Mouse (Mus musculus) stomach, embryonic 16.5 days (tissue): ENCODE results near the gene Olfr70. TPM values are rescaled to one million over a fixed set of nuclear protein-coding genes. Genes with fewer than 3 reads are reported as not detected.

Source experiments
- ATAC-seq: fragments of 200-750 bp; cut with Nextera tagmentation; 2 replicates; pipeline ENCODE4 v1.8.0; 2017; ENCODE audit warnings: moderate number of reproducible peaks, moderate TSS enrichment; ENCODE audit not compliant: insufficient read depth, low FRiP score
- H3K27ac ChIP-seq: fragments of 300-500 bp; sonication (generic); 2 replicates; pipeline ENCODE4 v1.5.1; 2014; ENCODE audit warnings: low read length
- H3K27me3 ChIP-seq: fragments of 300-500 bp; sonication (generic); 2 replicates; pipeline ENCODE4 v1.6.1; 2014; ENCODE audit warnings: low read length, control low read depth, mixed read lengths; ENCODE audit not compliant: control insufficient read depth, insufficient read depth
- H3K36me3 ChIP-seq: fragments of 300-500 bp; sonication (generic); 2 replicates; pipeline ENCODE4 v1.6.1; 2014; ENCODE audit warnings: low read length; ENCODE audit not compliant: control insufficient read depth, insufficient read depth
- H3K4me1 ChIP-seq: fragments of 300-500 bp; sonication (generic); 2 replicates; pipeline ENCODE4 v1.6.1; 2014; ENCODE audit warnings: low read length, control low read depth, mixed read lengths; ENCODE audit not compliant: control insufficient read depth, insufficient read depth
- H3K4me2 ChIP-seq: fragments of 300-500 bp; sonication (generic); 2 replicates; pipeline ENCODE4 v1.6.1; 2014; ENCODE audit warnings: low read depth, low read length, mixed read lengths
- H3K4me3 ChIP-seq: fragments of 300-500 bp; sonication (generic); replicated peaks from 2 replicates; pipeline ENCODE4 v1.5.1; 2014; ENCODE audit warnings: mild to moderate bottlenecking, low read length
- H3K9ac ChIP-seq: fragments of 300-500 bp; sonication (generic); 2 replicates; pipeline ENCODE4 v1.6.1; 2014; ENCODE audit warnings: low read length
- H3K9me3 ChIP-seq: fragments of 300-500 bp; sonication (generic); replicated peaks from 2 replicates; pipeline ENCODE4 v1.6.1; 2016; ENCODE audit warnings: low read length, control low read depth; ENCODE audit not compliant: control insufficient read depth
- WGBS: fragments of 180-500 bp; shearing (Covaris S2); extraction: QIAGEN DNeasy Blood & Tissue Kit; methylation state at CpG from one replicate; pipeline ENCODE4 v1.1.7; 2014; 5-methylcytosine and 5-hydroxymethylcytosine counted together
- polyA plus RNA-seq: library from polyadenylated mRNA; unstranded; fragments of >200 nt; fragmentation: Nextera tagmentation; extraction: Ambion mirVana; gene quantifications from 2 replicates; pipeline ENCODE4 v1.2.1, GENCODE M21; 2015

The Olfr70 gene
- polyA plus RNA-seq, 1 experiment from 2014 or later = not detected

- H3K27me3 ChIP-seq = no peaks in the 10 kb centered on the region
- no peak for ATAC-seq
Measured at GRCm38 (mm10) chr4:43673703-43674102, 26.9 kb downstream of the Olfr70 start.

GRCm38 (mm10) chr4:43672070-43672469 is 28.5 kb downstream of the Olfr70 start:
- H3K4me2 ChIP-seq = no peak overlapping the region
- ATAC-seq = no peak
- no peak overlapping the region for H3K9ac ChIP-seq
- H3K27me3 ChIP-seq = no peaks in the 10 kb centered on the region
- no peak overlapping the region for H3K4me3 ChIP-seq
- H3K4me1 ChIP-seq = peaks cover 13% of the 10 kb centered on the region
- H3K9me3 ChIP-seq = no peaks in the 10 kb centered on the region
- H3K27ac ChIP-seq = no peak overlapping the region
- WGBS = 12% methylated on average over 2 of the region's 2 CpGs
- H3K36me3 ChIP-seq = no peaks in the 10 kb centered on the region

More at GRCm38 (mm10) chr4:43673703-43674102, 26.9 kb downstream of the Olfr70 start:
- Histone ChIP-seq H3K27ac (no peak overlapping the region), H3K9ac (no peak overlapping the region), H3K4me1 (peaks cover 11% of the 10 kb centered on the region), H3K36me3 (no peaks in the 10 kb centered on the region), H3K4me3 (no peak overlapping the region), H3K9me3 (no peaks in the 10 kb centered on the region), H3K4me2 (no peak overlapping the region)
- WGBS = 80% methylated on average over 8 of the region's 8 CpGs

DNA sequence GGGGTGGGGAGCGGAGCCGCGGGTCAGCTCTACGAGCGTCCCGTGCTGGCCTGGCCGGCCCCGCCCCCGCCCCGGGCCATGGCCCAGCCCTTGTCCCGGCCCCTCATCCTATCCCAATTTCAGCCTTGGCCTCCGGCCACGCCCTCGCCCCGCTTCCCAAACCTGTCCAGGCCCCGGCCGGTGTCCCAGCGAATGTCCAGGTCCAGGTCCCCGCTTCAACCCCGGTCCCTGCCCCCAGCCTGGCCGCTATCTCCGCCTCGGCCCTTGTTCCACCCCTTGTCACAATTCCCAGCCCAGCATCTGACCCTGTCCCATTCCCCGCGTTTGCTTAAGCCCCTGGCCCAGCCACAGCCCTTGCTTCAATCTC is 31.2 kb downstream of the Olfr70 start:
- under 1% methylated on average over 24 of the region's 25 CpGs for WGBS
- Histone ChIP-seq H3K4me1 (peaks cover 13% of the 10 kb centered on the region), H3K27ac (peak overlapping the region; percentile 57), H3K4me2 (peak overlapping the region; percentile 89), H3K4me3 (peak overlapping the region; percentile 80), H3K27me3 (peaks cover 4% of the 10 kb centered on the region; the same call in 1 of the 2 replicates), H3K9me3 (no peaks in the 10 kb centered on the region), H3K9ac (peak overlapping the region; percentile 94), H3K36me3 (no peaks in the 10 kb centered on the region)
- ATAC-seq = peak; percentile 82

GRCm38 (mm10) chr4:43668782-43669427 is 31.7 kb downstream of the Olfr70 start, which contains the start of the genes Tmem8b and Fam221b:
Tmem8b (plus strand) TSS chr4:43668971.
Fam221b (minus strand) TSS chr4:43669145.
- Histone ChIP-seq H3K4me3 (peak within 1 kb of the TSS; percentile 80), H3K4me1 (peaks cover 13% of the 10 kb centered on the region), H3K27ac (peak within 1 kb of the TSS; percentile 57), H3K9ac (peak within 1 kb of the TSS; percentile 94), H3K27me3 (peaks cover 4% of the 10 kb centered on the region; the same call in 1 of the 2 replicates), H3K9me3 (no peaks in the 10 kb centered on the region), H3K4me2 (peak within 1 kb of the TSS; percentile 89), H3K36me3 (no peaks in the 10 kb centered on the region)
- peak; percentile 94 for ATAC-seq
- WGBS = 1% methylated on average over 41 of the region's 41 CpGs

DNA sequence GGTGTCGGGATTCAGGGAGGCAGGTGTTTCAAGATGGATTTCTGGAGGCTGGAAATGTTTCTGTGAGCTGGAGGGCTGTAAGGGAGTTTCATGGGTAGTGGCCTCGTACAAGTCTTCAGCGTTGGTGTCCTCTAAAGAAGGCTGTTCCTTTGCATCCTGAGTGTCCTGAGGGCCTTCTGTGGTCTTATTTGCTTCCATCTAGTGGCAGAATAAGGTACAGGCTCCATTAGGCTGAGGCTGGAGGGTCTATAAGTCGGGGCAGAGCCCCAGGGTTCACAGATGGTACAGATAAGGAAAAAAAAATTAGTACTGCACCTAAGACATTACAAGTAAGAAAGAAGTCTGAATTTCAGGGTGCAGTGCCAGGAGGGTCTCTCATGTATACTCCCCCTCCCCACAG is 34.2 kb downstream of the Olfr70 start:
- ATAC-seq = no peak
- Histone ChIP-seq H3K4me3 (no peak overlapping the region), H3K9me3 (no peaks in the 10 kb centered on the region), H3K9ac (no peak overlapping the region), H3K27me3 (peaks cover 17% of the 10 kb centered on the region), H3K4me2 (no peak overlapping the region), H3K27ac (no peak overlapping the region), H3K36me3 (no peaks in the 10 kb centered on the region), H3K4me1 (peaks cover 13% of the 10 kb centered on the region; the same call in 1 of the 2 replicates)
- whole genome bisulfite sequencing = 17% methylated on average over 4 of the region's 4 CpGs

DNA sequence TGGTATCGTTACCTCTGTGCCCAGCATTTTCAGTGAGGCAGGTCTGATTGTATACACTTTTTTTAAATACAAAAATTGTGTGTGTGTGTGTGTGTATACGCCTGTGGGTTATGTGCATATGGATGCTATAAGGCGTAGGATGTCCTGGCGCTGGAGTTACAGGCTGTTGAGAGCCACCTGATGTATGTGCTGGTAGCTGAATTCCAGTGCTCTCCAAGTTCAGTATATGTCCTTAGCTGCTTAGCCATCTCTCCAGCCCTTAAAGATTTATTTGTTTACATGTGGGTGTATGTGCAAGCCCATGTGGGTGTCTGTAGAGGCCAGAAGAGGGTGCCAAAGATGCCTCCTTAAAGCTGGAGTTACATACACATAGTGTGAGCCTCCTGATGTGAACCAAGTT is 43.5 kb downstream of the Olfr70 start:
- Histone ChIP-seq H3K27ac (no peak overlapping the region), H3K4me2 (peak overlapping the region; percentile 46), H3K4me3 (peak overlapping the region; percentile 87), H3K4me1 (peaks cover 4% of the 10 kb centered on the region), H3K9ac (no peak overlapping the region), H3K36me3 (no peaks in the 10 kb centered on the region), H3K9me3 (no peaks in the 10 kb centered on the region), H3K27me3 (no peaks in the 10 kb centered on the region)
- 64% methylated on average over 4 of the region's 4 CpGs for WGBS
- ATAC-seq = no peak

DNA sequence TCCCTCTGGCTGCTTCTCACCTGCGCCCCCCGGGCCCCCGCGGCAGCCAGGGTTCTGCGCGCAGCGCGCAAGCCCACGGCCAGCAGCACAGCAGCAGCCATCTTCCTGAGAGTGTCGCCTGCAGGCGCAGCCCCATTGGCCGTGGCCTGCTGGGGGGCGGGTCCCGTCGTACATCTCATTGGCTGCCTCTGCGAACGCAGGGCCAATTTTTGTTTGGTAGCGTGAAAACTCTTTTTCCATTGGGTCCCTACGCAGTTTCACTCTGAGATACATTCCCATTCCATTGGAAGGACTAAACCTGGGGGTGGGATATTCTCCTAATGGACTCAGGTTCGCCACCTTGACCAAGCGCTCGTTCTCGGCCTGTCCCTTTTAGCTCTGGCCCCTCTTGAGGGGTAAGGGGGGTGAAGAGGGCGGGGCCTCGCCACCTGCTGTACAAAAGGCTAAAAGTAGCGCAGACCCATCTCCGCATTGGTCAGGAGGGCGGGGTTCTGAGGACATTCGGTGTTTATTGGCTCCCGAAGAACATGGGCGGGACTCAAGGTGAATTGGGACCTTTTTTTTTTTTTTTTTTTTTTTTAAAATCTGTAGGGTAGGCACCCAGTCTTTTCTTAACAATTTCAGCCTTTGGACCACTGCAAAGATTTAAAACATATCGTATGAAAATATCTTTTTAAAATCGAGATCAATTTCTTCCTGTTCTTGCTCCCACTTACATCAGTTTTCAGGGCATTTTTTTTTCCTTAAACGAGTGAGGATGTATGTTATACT is 44.1 kb downstream of the Olfr70 start, which contains the start of gene Hint2:
Gene Hint2, minus strand, starts transcription at position 128 of the 771 bp plus-strand sequence.
- Histone ChIP-seq H3K4me2 (peak within 1 kb of the TSS; percentile 81), H3K27me3 (no peaks in the 10 kb centered on the region), H3K4me3 (peak within 1 kb of the TSS; percentile 87), H3K9ac (peak within 1 kb of the TSS; percentile 98), H3K9me3 (no peaks in the 10 kb centered on the region), H3K36me3 (no peaks in the 10 kb centered on the region), H3K4me1 (peaks cover 4% of the 10 kb centered on the region), H3K27ac (peak within 1 kb of the TSS; percentile 89)
- ATAC-seq = peak; percentile 95
- WGBS = 1% methylated on average over 34 of the region's 34 CpGs

- WGBS = 5% methylated on average over 34 of the region's 34 CpGs
- H3K27ac ChIP-seq = peak overlapping the region; percentile 89
- no peaks in the 10 kb centered on the region for H3K9me3 ChIP-seq
- peak overlapping the region; percentile 87 for H3K4me3 ChIP-seq
- peak overlapping the region; percentile 81 for H3K4me2 ChIP-seq
- no peaks in the 10 kb centered on the region for H3K27me3 ChIP-seq
- H3K36me3 ChIP-seq = no peaks in the 10 kb centered on the region
- peak overlapping the region; percentile 98 for H3K9ac ChIP-seq
- ATAC-seq = peak; percentile 35
- peaks cover 4% of the 10 kb centered on the region for H3K4me1 ChIP-seq
Measured at GRCm38 (mm10) chr4:43655656-43656338, 44.8 kb downstream of the Olfr70 start.
